Mouse (Mus musculus) urinary bladder, postnatal 25 days (tissue): ENCODE measurements at regions not wholly inside any gene's neighbourhood (a gene's known extent, or its start where the extent isn't known, plus 50 kb on each side); places are given as distances from the start of the nearest gene placed in this dataset.
"Not testable (repeated sequence)": the region's sequence is repeated elsewhere in the genome, so short reads cannot be mapped to it uniquely, and the experiment has no call there.

Source experiments
- DNase-seq: peaks from one replicate; pipeline ENCODE4 v3.0.0; 2022; ENCODE audit warnings: low spot score

DNA sequence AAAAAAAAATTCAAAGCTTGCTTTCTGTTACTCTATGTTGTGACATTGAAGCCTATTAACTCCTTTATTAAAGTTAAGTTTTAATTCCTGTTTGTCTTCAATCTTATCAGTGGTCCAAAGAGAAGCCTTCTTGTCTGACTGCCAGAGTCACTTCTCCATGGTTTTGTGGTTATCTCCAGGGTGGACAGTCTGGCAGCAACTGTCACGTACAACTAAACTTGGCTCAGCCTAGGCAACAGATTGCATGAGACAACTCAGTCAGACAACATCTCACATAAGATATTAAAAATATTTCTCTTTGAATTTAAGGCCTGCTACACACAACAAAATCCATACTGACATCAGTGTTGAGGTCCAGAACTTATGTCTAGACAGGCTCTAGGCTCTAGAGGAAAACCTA, 406.7 kb upstream of the Slc39a10 start:
- DNase-seq: no peak

- no peak for DNase-seq
Measured at GRCm38 (mm10) chr1:47285639-47286038, 393.0 kb upstream of the Slc39a10 start.

DNA sequence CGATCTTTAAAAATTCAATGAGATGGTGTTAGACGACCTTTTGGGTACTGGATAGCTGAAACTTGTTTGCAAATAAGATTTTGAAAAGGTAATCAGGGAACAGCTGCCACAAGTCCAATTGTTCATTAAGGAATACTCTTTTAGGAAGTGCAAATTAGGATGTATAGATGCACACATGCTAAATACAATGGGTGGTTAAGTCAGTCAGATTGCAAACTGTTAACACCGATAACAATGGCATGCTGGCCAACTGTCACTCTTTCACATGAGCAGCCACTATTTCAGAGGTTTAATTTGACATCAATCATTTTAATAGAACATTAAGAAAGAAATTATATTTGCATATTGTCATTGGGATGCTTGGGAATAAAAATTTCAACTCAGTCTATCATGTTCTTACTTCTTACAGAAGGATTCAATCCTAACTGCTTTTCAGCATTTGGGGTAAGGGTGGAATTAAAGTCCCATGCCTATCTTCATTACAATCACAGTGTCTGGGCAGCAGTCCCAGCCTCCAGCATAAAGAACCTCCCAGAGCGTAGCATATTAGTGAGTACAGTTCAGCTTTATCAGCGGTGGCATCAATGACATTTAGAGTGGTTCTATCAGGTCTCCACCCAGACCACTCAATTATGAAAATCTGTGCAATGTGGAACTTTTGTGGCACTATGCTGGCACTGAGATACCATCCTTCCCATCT, 385.8 kb upstream of the Slc39a10 start:
- no peak for DNase-seq

GRCm38 (mm10) chr1:47277839-47278238, 385.2 kb upstream of the Slc39a10 start:
- DNase-seq: no peak

- no peak for DNase-seq
Measured at GRCm38 (mm10) chr1:47272131-47272530, 379.5 kb upstream of the Slc39a10 start.

DNA sequence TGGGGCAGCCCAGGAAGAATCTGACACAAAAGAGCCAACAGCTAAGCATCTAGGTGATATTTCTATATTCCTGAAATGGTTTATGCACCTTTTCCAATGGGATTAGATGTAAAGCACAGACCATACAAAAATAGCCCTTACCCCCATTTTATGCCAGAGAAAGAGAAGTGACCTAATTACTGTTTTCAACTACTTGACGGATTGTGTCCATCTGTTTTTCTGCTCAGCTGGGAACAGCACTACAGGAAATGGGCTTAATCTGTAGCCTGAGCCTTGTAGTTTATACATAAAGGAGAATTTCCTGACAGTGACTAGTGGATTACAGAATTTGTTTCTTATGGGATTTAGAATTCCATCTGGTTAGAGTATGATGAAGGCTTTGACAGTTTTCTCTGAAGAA, 371.0 kb upstream of the Slc39a10 start:
- no peak for DNase-seq

- DNase-seq: no peak
Measured at GRCm38 (mm10) chr1:47261505-47262130, 369.0 kb upstream of the Slc39a10 start.

- DNase-seq: not testable (repeated sequence)
Measured at GRCm38 (mm10) chr1:47250706-47251105, 358.1 kb upstream of the Slc39a10 start.

DNA sequence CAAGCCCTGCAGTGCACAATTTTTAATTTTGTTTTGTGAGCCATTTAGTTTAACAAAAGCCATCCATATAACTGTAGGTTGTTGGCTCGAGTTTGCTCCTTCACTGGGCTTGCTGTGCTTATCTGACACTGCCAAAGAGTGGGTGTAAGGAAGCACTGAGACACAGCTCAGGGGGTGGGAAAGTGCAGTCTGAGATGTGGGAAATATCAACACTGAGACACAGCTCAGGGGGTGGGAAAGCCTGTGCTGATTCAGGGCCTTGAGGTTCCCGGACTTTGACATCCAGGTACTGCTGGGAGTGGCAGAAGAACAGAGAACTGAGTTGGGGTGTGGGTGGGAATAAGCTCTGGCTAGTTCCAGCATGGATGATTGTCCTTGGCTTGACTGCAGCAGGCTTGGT, 324.4 kb upstream of the Slc39a10 start:
- DNase-seq: no peak

- DNase-seq: no peak
Measured at GRCm38 (mm10) chr1:47216419-47217002, 323.9 kb upstream of the Slc39a10 start.

GRCm38 (mm10) chr1:47213476-47213875, 320.8 kb upstream of the Slc39a10 start:
- no peak for DNase-seq

GRCm38 (mm10) chr1:47193001-47193400, 300.3 kb upstream of the Slc39a10 start:
- DNase-seq: no peak

DNA sequence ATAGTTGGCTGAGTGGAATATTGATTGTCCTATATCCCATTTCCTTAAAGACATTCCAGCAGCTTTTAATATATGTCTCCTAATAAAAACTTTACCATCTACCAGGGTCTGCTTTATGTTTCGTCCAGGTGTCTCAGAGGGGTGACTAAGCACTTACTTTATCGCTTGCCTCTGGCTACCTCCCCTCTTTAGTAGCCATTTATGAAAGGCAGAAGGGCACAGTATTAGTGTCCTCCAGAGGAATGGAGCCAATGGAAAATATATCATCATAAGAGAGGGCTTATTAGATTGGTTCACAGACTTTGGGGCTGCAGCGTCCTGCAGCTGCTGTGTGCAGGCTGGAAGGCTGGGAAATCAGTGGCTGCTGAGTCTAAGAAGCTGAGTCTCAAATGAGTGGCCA, 271.8 kb upstream of the Slc39a10 start:
- no peak for DNase-seq

GRCm38 (mm10) chr1:47163808-47164410, 271.3 kb upstream of the Slc39a10 start:
- no peak for DNase-seq

DNA sequence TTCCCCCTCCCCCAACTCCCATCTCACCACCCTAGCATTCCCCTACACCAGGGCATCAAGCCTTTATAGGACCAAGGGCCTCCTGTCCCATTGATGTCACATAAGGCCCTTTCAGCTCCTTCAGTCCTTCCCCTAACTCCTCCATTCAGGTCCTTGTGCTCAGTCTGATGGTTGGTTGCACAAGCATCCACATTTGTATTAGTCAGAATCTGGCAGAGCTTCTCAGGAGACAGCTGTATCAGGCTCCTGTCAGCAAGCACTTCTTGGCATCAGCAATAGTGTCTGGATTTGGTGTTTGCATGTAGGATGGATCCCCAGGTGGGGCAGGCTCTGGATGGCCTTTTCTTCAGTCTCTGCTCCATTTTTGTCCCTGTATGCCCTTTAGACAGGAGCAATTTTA, 237.4 kb upstream of the Slc39a10 start:
- not testable (repeated sequence) for DNase-seq

GRCm38 (mm10) chr1:47119636-47120035, 227.0 kb upstream of the Slc39a10 start:
- DNase-seq: no peak

DNA sequence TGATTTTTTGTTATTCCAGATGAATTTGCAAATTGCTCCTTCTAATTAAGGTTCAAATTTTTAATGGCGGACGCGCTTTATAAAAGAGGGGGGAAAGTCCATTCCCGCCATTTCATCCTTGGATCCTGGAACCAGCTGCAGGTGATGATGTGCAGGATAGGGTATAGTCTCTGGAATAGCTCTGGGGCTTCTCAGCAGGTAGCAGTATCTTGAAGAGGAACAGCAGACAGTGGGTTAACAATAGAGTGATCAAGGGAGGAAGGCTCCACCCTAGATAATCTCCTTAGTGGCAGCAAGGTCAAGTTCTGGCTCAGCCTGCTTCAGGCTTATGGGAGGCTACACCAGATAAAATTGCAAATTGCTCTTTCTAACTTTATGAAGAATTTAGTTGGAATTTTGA, 224.0 kb upstream of the Slc39a10 start:
- not testable (repeated sequence) for DNase-seq

- no peak for DNase-seq
Measured at GRCm38 (mm10) chr1:47112494-47112893, 219.8 kb upstream of the Slc39a10 start.

DNA sequence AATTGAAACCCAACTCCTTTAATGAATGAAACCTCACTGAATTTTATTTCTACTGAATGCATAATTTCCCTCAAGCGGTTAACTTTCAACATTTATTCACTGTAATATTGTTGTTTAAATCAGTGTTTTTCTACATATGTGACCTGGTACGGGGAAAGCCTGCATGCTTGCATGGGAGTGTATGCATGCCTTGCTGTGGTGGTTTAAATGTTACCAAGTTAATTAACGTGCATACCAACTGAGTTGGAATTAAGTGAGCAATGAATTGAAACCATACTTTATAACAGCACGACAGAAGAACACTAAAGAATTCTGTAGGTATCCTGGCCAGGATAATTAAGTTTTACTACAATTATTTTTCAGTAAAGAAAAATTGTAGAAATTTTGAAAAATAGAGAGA, 211.4 kb upstream of the Slc39a10 start:
- DNase-seq: no peak

DNA sequence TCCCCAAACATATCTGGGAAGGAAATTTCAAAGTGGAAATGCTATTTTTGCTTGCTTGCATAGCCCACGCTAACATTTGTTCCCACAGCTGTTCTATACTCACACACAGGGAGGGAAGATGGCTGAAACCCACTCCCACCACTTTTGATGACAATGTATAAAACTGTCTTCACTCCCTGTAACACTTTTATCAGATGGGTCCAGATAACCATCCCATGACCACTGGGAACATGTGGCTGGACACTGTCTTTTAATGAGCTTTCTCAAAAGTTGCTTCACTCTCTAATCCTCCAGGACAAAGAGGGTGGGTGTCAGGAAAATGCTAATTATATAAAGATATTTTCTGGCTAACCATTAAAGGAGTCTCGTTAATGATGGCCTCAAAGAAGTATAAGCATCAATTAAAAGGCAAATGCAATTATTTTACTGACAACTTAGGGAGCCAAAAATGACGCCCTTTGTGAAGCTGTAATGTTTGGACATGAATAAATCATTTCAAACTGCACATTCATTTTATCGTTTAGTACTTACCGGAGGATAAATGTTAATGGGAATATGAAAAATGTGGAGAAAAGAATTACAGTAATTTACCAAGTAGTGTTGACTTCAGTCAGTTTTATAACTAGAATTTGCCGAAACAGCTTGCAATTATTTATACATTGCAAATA, 210.8 kb upstream of the Slc39a10 start:
- DNase-seq: no peak

- no peak for DNase-seq
Measured at GRCm38 (mm10) chr1:47097084-47097996, 204.7 kb upstream of the Slc39a10 start.
